Mouse (Mus musculus) heart, adult 2 months (tissue): ENCODE results near the gene Fryl. TPM values are rescaled to one million over a fixed set of nuclear protein-coding genes. Genes with fewer than 3 reads are reported as not detected.
A peak's percentile ranks its signal among the peaks of the same experiment; 100 is the strongest.

Source experiments
- DNase-seq, 2 experiments: peaks; one replicate each; pipeline ENCODE4 v3.0.0; 2021
- H3K27ac ChIP-seq: fragments of 200-600 bp; 2 replicates; pipeline ENCODE4 v1.8.1; 2022
- H3K27me3 ChIP-seq: fragments of 200-500 bp; 2 replicates; pipeline ENCODE4 v1.6.1; 2012; ENCODE audit warnings: mild to moderate bottlenecking, low read length, inconsistent platforms, mixed read lengths; ENCODE audit not compliant: control insufficient read depth, insufficient read depth
- H3K36me3 ChIP-seq: fragments of 200-500 bp; 2 replicates; pipeline ENCODE4 v1.6.1; 2012; ENCODE audit warnings: low read length, inconsistent platforms; ENCODE audit not compliant: control insufficient read depth, insufficient read depth
- H3K4me1 ChIP-seq: fragments of 200-500 bp; 2 replicates; pipeline ENCODE4 v1.6.1; 2011; ENCODE audit warnings: low read length; ENCODE audit not compliant: control insufficient read depth, insufficient read depth
- H3K4me3 ChIP-seq: fragments of 200-600 bp; 2 replicates; pipeline ENCODE4 v1.8.1; 2022
- H3K79me2 ChIP-seq: fragments of 200-500 bp; replicated peaks from 2 replicates; pipeline ENCODE4 v1.6.1; 2012; ENCODE audit warnings: mild to moderate bottlenecking, inconsistent platforms, low read length, moderate library complexity, mixed read lengths; ENCODE audit not compliant: control insufficient read depth, insufficient read depth
- H3K9ac ChIP-seq: fragments of 200-500 bp; 2 replicates; pipeline ENCODE4 v1.6.1; 2012; ENCODE audit warnings: low read depth, mild to moderate bottlenecking, control low read depth, inconsistent platforms, low read length, mixed read lengths
- CTCF ChIP-seq: fragments of 200-600 bp; IDR thresholded peaks from 2 replicates; pipeline ENCODE4 v1.8.1; 2022; ENCODE audit warnings: antibody characterized with exemption, mild to moderate bottlenecking, moderate library complexity
- EP300 ChIP-seq: fragments of 200-500 bp; IDR thresholded peaks from 2 replicates; pipeline ENCODE4 v1.6.1; 2011; ENCODE audit warnings: low read depth, low read length, control low read depth; ENCODE audit not compliant: insufficient read depth
- POLR2A ChIP-seq: fragments of 200-500 bp; IDR thresholded peaks from 2 replicates; pipeline ENCODE4 v1.6.1; 2011; ENCODE audit warnings: mild to moderate bottlenecking, low read depth, low read length, control low read depth; ENCODE audit not compliant: insufficient read depth
- WGBS: fragments of 180-500 bp; shearing (Covaris S2); methylation state at CpG from one replicate; pipeline ENCODE4 v1.1.7; 2018; 5-methylcytosine and 5-hydroxymethylcytosine counted together
- intact Hi-C: fragments of 180-260 bp; cut with DNase I; formaldehyde crosslinking; loops from one replicate; pipeline ENCODE4 v1.15.1; 2025
- polyA plus RNA-seq: library from polyadenylated mRNA; depleted of rRNA; stranded (reverse); fragments of >200 nt; gene quantifications from 2 replicates; pipeline ENCODE4 v1.2.3, GENCODE M21; 2012
- total RNA-seq, 2 experiments: library from RNA; stranded (reverse); gene quantifications; 2 replicates each; pipeline ENCODE4 v1.2.3; 2021

Fryl gene
- total and polyA plus RNA-seq, 3 experiments = 25.9 to 40.7 (median 32.9) TPM

DNA sequence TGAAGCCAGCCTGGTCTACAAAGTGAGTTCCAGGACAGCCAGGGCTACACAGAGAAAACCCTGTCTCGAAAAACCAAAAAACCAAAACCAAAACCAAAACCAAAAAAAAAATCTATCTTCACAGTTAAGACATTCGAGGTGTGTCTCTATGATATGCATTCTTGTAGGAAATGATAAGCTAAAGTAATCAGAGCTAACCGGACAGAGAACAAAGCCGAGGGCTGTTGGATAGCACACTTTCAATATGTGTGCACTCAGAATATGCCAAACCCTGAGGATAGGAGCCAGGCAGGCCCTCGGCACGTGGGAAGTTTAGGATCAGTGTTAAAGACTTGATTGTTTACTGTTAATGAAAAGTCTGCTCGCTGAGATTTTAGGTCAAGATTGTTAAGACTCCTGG, 58.6 kb downstream of the Fryl start:
- Histone ChIP-seq H3K27ac (no peak overlapping the region; the same call in 1 of the 2 replicates), H3K4me1 (peaks cover 6% of the 10 kb centered on the region), H3K4me3 (no peak overlapping the region), H3K9ac (no peak overlapping the region), H3K36me3 (no peaks in the 10 kb centered on the region; the same call in 1 of the 2 replicates), H3K79me2 (0 out of 2 replicates have a peak, but pooled peaks cover 2% of the 10 kb centered on the region), H3K27me3 (no peaks in the 10 kb centered on the region)
- intact Hi-C loops = no loop called here
- 49% methylated on average over 7 of the region's 7 CpGs for WGBS
- DNase-seq = no peak
- TF ChIP-seq EP300 = no peak
- no peak for TF ChIP-seq POLR2A
- TF ChIP-seq CTCF = no peak

DNA sequence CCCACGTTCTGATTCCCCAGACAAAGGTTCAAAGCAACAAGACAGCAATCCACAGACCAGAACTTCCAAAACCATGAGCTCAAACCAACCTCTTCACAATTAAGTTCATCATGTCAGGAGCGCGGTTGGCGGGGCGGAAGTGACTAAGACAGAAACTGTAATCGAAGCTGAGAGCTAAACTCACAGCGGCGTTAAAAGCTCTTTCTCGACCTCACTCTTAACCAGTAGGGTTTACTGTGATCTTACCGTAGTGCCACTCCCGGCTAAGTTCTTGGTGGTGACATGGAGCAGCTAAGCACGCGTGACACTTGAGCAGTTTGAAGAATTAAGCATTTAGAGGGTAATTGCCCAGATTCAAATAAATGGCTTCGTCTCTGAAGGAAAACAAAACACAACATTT, 61.7 kb downstream of the Fryl start:
- Histone ChIP-seq H3K9ac (no peak overlapping the region), H3K36me3 (no peaks in the 10 kb centered on the region), H3K27ac (no peak overlapping the region), H3K4me1 (peaks cover 5% of the 10 kb centered on the region), H3K27me3 (no peaks in the 10 kb centered on the region), H3K79me2 (no peaks in the 10 kb centered on the region), H3K4me3 (no peak overlapping the region)
- 97% methylated on average over 14 of the region's 14 CpGs for WGBS
- intact Hi-C loops = loop anchor here (5.0 kb wide), 1 partner anchor 42 kb away; no protein-coding TSS in a partner anchor
- no peak for DNase-seq
- no peak for TF ChIP-seq EP300
- no peak for TF ChIP-seq POLR2A
- no peak for TF ChIP-seq CTCF

DNA sequence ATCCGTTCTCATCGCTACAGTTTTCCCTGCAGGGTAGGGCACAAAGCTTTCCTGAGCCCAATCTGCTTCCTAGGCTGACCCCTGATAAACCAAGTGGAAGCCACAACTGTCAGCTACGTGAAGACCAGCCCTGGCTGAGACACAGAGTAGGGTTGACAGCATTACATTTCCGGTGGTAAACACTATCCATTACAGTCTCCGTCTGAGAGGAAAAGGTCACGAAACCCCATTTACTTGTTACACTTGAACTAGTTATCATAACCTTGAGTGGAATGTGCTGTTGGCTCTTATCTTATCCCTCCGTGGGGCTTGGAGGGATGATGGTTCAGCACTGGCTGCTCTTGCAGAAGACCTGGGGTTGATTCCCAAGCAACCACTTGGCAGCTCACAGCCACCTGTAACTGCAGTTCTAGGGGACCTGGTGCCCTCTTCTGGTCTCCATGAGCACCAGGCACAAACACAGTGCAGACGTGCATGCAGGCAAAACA, 62.3 kb downstream of the Fryl start:
- no peak for TF ChIP-seq POLR2A
- no peak for TF ChIP-seq EP300
- peak; percentile 43 for TF ChIP-seq CTCF
- intact Hi-C loops = loop anchor here (5.0 kb wide), 1 partner anchor 42 kb away; no protein-coding TSS in a partner anchor
- no peak for DNase-seq
- H3K4me3 ChIP-seq = no peak overlapping the region
- WGBS = 39% methylated on average over 8 of the region's 8 CpGs
- no peak overlapping the region for H3K27ac ChIP-seq
- no peaks in the 10 kb centered on the region for H3K79me2 ChIP-seq
- H3K9ac ChIP-seq = no peak overlapping the region
- H3K4me1 ChIP-seq = peaks cover 5% of the 10 kb centered on the region
- H3K27me3 ChIP-seq = no peaks in the 10 kb centered on the region
- H3K36me3 ChIP-seq = no peaks in the 10 kb centered on the region

DNA sequence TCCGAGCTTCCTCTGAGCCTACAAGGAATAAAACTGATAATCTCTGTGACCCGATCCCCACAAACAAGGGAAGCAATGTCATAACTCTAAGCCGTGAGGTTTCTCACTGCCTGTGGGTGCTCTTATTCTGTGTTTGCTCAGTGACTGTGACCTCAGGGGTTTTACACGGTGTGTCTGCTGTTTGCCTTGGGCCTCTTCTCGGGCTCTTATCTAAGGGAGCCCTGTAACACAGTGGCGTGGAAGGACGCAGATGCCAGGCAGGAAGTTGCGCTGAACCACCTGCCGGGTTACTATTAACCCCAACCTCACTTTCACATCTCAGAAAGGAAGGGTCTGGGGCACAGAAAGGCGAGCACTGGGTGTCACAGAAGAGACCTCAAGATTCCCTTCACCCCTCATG, 62.8 kb downstream of the Fryl start:
- WGBS = 44% methylated on average over 10 of the region's 10 CpGs
- Histone ChIP-seq H3K4me1 (peaks cover 6% of the 10 kb centered on the region), H3K36me3 (no peaks in the 10 kb centered on the region), H3K27me3 (no peaks in the 10 kb centered on the region), H3K4me3 (no peak overlapping the region), H3K9ac (no peak overlapping the region), H3K79me2 (no peaks in the 10 kb centered on the region), H3K27ac (no peak overlapping the region)
- TF ChIP-seq EP300 (no peak), POLR2A (no peak), CTCF (no peak)
- intact Hi-C loops = loop anchor here (5.0 kb wide), 1 partner anchor 41 kb away; no protein-coding TSS in a partner anchor
- no peak for DNase-seq

DNA sequence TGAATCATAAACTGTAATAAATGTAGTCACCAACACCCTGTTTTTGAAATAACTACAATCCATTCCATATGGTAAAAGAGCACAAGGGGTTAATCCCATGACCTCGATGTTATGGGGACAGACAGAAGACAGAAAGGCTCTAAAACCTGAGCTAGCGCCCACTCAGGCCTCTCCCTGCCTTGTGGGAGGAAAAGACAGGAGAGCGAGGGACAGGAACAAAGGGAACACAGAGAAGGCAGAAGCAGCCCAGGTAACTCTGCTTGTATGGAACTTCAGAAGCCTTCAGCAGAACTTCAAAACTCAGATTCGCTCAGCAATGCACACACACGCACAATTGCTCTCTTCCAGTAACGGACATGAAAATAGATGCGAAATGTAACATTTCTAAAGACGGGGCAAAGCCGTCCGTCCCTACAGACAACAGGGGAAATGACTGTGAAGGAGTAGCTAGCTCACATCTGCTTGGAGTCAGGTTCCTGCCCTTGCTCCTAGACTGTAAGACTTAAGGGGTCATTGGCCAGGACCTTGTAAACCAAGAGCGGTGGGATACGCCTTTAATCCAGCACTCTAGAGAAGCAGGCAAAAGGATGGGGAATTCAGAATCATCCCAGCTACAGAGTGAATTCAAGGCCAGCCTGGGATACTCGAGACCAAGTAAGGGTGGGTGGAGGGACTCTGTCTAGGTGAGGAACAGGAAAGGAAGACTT, 63.4 kb downstream of the Fryl start:
- WGBS = 89% methylated on average over 13 of the region's 13 CpGs
- intact Hi-C loops = loop anchor here (5.0 kb wide), 1 partner anchor 41 kb away; no protein-coding TSS in a partner anchor
- Histone ChIP-seq H3K4me1 (peaks cover 7% of the 10 kb centered on the region), H3K27ac (no peak overlapping the region), H3K79me2 (no peaks in the 10 kb centered on the region; the same call in 1 of the 2 replicates), H3K36me3 (no peaks in the 10 kb centered on the region), H3K27me3 (no peaks in the 10 kb centered on the region), H3K9ac (no peak overlapping the region), H3K4me3 (no peak overlapping the region)
- no peak for DNase-seq
- TF ChIP-seq EP300 (no peak), POLR2A (no peak), CTCF (no peak)

DNA sequence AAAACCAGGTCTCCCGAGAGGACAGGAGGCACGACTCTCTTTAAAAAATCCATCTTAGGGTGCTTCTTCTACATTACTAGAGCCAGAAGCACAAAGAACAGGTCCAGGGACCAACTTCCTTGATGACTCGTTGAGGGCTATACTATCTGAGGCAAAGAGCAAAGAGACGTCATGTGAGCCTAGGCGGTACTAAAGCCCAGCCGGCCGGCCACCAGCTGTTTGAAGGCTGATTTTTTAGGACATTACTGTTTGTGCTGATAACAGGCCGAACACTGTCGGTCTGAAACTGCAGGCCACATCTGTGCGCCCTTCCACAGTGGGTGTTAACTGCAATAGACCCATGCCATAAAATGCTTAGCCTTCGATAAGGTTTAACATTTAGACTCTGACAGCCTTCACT, 64.7 kb downstream of the Fryl start:
- 62% methylated on average over 11 of the region's 11 CpGs for WGBS
- TF ChIP-seq EP300 (no peak), CTCF (no peak), POLR2A (no peak)
- intact Hi-C loops = loop anchor here (5.0 kb wide), 1 partner anchor 39 kb away; no protein-coding TSS in a partner anchor
- Histone ChIP-seq H3K4me3 (no peak overlapping the region), H3K36me3 (peaks cover 4% of the 10 kb centered on the region; the same call in 1 of the 2 replicates), H3K27me3 (no peaks in the 10 kb centered on the region), H3K9ac (no peak overlapping the region), H3K79me2 (peaks cover 2% of the 10 kb centered on the region; the same call in 1 of the 2 replicates), H3K4me1 (peaks cover 7% of the 10 kb centered on the region), H3K27ac (no peak overlapping the region)
- DNase-seq = peak in 1 of 2 experiments; percentile 46
